Mouse (Mus musculus) left cerebral cortex, adult 9 months (tissue): Measurements from ENCODE around the gene Lrrn4.

ENCODE experiments used
- DNase-seq, 2 experiments: peaks; one replicate each; pipeline ENCODE4 v3.0.0; 2022; ENCODE audit warnings: low spot score in 2 of 2

The Lrrn4 gene

DNA sequence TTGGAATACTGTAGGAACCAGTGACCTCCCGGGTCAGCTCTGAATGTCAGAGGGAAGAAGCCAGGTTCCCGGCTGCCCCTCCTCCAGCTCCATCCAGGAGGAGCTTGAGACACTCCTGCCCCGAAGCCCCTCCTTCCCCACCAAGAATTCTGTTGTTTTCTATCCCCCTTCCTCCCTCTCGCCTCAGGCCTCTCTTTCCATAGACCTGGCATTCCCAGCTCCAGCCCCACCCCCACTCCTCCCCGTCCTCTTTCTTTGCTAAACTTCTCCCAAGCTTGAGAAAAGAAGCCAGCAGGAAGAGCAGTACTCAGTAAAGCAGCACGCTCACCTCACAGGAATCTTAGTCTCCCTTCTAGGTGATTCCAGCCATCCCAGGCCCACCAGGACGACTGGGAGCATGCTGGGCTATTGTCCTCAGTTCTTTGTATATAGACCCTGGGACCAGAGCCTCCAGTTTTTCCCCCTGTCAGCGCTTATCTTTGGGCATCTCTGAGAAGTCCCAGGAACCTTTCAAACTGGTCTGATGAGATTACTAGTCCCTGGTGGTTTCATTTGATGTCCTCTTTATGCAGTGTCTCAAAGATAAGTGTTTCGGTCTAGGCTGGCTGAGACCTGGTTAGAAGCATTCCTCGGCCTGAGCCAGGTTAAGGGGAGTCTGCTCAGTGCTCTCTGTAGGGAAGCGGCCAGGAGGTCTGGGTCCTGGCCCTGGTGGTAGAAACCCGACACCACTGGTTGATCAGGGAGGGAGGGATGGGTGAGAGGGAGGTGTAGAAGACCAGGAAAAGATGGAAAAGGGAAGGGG lies at the start of gene Lrrn4:
Gene Lrrn4, minus strand, starts transcription at position 48 of the 802 bp plus-strand sequence.
- no peak for DNase-seq

- DNase-seq, result no peak
These were observed 48.3 kb upstream of the Lrrn4 start for GRCm38 (mm10) chr2:132928999-132929398.

GRCm38 (mm10) chr2:132927871-132928270 lies 47.2 kb upstream of the Lrrn4 start:
- no peak for DNase-seq

DNA sequence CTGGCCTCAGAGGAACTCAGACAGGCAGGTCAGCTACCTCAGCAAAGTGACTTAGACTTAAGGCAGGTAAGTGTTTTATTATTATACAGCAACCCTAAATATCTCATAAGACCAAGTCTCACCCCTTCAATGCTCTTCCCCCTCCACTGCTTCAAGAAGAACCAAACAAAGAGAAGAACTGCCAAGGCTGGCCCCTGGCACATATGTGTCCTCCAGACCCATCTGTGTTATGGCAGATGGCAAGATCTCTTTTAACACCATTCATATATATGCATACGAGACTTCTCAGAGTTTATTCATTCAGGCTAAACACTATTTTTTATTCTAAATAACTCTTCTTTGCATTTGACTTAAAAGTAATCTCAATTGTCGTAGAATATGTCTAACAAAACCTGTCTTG lies 46.6 kb upstream of the Lrrn4 start:
- no peak for DNase-seq

GRCm38 (mm10) chr2:132923290-132924085 lies 42.8 kb upstream of the Lrrn4 start:
- no peak for DNase-seq

GRCm38 (mm10) chr2:132922076-132922873 lies 41.6 kb upstream of the Lrrn4 start:
- no peak for DNase-seq

GRCm38 (mm10) chr2:132914785-132915184 lies 34.1 kb upstream of the Lrrn4 start:
- peak in 1 of 2 experiments; percentile 33 for DNase-seq

DNA sequence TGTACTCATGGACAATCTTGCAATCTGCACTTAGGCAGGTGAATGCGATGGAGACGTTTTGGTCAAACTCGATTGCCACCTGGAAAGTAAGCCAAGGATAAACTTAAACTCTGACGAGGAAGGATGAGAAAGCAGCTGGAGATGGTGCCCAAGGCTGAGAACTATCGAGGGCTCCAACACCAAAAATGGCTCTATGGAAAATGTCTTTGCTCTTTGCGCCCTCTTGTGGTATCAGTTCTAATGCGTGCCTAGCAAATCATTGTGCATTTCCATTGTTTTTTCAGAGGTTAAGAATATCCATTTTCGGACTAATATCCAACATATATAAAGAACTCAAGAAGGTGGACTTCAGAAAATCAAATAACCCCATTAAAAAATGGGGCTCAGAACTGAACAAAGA lies 26.1 kb upstream of the Lrrn4 start:
- peak in 1 of 2 experiments; percentile 59 for DNase-seq

DNA sequence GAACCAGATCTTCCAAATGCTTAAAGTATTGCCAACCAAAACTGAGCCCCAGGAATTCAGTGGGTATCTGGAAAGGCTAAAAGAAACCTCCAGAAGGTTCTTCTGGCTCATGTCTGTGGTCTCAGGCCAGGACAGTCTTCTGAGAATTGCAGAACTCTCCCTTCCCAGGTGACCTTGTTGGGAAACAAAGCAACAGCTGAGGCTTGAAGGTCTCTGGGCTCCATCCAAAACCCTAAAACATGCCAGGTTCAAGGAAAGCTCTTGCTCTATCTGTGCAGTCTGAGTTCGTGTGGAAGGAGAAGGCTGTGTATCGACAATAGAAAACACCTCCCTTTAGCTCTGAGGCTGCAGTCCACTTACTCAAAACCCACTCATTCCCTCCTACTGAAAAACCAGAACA lies 24.3 kb upstream of the Lrrn4 start:
- DNase-seq, result no peak

DNA sequence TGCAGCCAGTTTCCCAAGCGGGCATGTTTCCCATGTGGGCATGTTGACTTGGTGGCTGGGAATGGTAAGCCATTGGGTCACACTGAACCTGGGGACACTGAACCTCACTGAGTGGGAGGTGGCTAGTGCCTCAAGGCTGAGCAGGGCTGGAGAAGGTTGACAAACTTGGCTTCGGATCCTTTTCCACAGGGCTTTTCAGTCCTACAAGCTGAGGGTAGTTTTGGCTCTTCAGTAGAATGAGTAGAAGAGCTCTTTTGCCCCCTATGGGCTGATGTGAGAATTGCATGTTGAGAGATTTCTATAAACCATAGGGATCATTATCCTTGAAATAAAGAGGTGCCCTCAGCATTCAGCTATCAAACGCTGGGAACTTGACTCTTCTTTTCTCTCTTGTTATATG lies 22.8 kb upstream of the Lrrn4 start:
- peak; percentile 27 to 71 for DNase-seq

- no peak for DNase-seq
These were observed 21.4 kb upstream of the Lrrn4 start for GRCm38 (mm10) chr2:132902056-132902455.

DNA sequence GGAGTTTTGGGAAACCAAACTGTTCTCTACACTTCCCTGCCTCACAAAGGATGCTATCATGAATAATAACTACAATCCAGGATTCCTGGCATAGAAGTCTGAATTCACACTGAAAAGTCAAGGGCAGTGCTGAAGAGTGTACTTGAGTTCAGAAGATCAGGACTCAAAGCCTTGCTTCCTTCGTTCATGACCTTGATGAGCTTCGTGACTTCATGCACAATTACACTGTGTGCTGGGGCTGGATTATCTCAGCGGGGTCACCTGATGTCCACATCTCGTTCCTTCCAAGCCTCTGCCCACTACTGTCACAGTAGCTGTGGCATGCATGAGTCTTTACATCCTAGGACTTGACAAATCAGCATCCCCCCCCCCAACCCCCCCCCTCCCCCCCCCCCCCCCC lies 20.9 kb upstream of the Lrrn4 start:
- no peak for DNase-seq

DNA sequence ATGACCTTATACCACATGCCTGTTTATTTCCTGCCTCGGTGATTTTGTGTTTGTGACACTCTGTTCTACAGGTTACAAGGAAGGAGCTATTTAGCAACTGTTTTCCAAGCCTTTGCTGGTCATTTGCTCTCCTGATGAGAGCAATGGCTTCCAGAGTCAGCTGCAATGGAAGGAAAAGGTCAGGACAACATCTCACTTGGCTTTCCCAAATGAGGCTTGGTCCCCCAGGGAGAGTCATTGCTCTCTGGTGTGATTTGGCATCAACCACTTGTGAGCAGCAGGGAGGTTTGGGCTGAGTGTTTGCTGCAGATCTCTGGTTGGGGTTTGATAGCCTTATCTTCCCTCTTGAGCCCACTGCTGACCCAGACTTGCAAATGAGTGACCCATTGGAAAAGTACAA lies 19.9 kb upstream of the Lrrn4 start:
- no peak for DNase-seq

DNA sequence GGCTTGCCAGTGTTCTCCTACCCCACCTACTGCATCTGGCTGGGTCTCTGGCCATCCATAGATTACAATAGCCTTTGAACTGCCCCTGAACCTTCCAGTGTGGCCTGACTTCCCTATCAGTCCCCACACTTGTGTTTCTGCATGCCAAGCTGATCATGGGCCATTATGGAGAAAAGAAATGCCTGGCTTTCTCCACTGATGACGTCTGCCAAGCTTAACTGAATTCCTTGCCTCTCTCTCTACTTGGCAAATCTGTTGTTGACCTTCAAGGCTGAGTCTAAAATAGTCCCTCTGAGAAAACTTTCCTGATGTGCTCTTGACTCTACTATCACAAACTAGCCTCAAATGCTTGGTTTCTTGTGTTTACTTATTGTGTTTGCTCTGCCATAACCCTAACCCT lies 17.5 kb upstream of the Lrrn4 start:
- no peak for DNase-seq

GRCm38 (mm10) chr2:132893826-132894225 lies 13.1 kb upstream of the Lrrn4 start:
- no peak for DNase-seq

DNA sequence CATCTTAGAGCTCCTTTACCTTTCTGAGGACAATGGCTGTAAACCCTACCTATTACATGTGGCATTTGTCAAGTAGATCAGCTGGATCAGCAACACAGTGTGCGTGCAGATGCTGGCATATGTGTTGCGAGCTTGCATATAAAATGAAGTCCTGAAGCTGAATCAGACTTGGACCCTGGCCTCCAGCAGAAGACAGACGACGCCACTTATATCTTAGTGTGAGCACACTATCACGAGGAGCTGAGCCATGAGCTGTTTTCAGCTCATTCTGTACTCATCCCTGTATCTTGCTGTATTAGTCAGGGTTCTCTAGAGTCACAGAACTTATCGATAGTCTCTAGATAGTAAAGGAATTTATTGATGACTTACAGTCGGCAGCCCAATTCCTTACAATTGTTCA lies 4.6 kb upstream of the Lrrn4 start:
- no peak for DNase-seq

DNA sequence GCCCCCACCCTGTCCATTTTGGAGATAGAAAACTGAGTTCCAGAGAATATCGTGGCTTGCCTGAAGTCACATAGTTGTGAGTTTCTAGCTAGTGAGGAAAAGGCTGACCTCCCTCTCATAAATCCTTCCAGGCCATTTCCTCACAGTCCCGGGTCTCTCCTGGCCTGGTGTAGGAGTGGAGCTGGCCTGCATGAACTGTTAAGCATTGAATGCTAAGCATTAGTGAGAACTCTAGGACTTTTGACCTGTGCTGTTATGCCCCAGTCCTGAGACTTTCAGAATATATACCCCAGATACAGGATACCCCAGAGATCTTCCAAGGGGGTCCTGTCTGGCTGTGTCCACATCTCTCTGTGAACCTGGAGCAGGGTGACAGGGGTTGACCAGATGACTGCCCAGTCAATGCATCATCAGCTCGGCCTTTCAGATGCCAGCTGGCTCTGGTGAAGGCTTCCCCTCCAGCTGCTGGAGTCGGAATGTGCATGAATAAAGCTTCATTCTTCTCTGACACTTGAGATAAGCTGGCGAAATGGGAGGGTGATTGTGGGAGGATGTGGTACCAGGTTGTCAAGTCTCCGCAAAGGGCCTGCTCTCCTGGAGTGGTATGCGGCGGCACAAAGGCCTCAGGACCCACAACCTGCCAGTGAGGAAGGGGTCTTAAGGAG lies 3.7 kb upstream of the Lrrn4 start:
- DNase-seq, result no peak

GRCm38 (mm10) chr2:132879261-132880044 lies 1.2 kb downstream of the Lrrn4 start:
- DNase-seq, result no peak

GRCm38 (mm10) chr2:132876991-132877390 lies 3.7 kb downstream of the Lrrn4 start:
- no peak for DNase-seq

DNA sequence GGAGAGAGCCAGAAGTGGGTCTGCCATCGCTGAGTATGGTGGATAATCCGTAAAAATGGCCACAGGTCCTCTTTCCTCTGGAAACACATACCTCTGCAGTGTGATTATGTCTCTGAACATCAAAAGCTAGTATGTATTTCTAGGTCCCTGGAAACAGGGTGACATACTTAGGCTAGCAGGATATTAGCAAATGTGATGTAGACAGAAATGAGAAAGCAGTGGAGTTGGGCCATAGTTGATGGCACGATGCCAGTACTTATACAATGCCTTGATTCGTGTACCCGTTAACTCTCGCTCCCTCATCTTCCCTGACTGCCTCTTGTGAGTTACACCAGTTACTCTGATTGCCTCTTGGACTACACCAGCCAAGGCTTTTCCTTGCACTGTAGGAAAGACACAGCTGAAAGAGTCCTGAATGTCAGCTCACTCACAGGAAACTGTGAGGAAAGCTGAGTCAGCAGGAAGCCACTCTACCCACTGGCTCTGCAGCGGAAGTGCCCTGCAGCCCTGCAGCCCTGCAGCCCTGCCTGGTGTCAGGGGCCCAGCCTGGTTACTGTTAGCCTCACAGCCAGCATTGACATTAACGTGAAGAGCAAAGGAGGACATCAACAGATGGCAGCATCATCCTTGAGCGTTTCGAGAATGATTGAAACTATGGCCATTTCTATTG lies 6.9 kb downstream of the Lrrn4 start:
- DNase-seq, result no peak
